Mouse (Mus musculus): ENCODE data around the gene Pi4kb.
A peak's percentile ranks its signal among the peaks of the same experiment; 100 is the strongest.

Pi4kb gene

DNA sequence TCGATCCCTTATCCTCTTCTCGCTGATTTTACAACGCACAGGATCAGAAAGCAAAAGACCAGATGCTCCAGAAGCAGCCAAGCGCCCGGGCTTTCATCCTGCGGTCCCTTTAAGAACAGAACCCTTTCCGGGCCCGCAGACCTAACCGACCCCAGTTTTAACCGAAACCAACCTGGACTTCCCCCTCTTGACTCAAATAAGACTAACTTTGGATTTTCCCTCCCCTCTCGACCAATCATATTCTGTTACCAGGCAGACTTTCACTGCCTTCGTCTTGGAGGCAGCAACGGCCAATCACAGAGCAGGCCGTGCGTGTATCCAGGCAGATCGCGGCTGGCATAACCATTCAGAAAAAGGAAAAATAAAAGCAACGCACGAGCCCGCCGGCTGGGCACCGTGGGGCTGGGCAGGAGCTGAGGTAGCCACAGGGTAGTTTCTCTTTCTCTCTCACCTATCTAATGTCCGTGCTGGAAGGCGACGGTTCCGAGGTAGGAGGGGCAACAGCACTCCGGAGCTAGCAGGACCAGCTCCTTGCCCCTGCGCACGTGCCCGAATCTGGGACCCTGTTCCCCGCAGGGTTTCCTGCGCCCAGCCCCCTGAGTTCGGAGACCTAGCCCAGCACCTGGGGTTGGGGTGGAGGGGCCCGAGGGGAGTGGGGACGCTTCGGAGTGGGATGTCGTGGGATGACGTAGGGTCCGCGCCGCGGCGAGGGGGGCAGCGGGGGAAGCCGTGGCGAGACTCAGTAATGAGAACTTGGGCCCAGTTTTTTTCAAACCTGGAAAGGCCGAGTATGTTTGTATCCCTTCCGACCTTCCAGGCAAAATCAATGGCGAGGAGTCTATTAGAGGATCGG is 20.5 kb upstream of the Pi4kb start, which contains the start of gene Rfx5:
TSS of gene Rfx5 (plus strand) at position 312 of the 853 bp plus-strand sequence.
- DNase-seq (ENCODE audit: low spot score): peak; percentile 99

DNA sequence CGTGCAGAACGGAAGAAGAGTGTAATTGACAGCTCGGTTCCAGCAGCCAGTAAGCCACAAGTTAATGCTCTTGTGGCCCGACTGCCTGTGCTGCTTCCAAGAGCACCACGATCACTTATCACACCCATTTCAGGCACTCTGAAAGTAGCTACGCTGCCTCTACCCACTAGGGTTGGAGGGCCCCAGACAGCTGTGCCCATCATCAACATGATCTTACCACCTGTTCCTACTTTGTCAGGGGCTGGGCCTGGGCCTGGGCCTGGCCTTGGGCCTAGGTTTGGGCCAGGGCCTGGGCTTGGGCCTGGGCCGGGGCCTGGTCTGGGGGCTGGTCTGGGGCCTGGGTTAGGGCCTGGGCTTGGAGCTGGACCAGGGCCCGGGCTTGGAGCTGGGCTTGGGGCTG is 16.2 kb upstream of the Pi4kb start:
- DNase-seq (ENCODE audit: low spot score): no peak

DNA sequence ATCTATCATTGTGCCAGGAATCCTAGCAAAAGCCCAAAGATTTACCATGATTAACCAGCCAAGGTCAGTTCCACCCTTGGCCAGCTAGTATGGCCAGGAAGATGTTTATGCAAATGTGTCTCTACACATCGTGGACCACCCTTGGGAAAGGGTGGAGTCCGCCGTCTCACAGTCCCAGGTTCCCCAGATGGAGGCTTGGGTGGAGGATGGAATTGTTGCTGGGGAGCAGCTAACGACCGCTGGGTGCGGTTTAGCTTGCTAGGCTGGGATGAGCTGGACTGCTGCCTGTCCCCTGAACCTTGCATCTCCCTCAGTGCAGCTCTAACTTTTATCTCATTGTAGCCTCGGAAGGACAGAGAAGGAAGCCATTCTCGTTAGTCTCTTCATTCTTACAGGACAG is 14.7 kb upstream of the Pi4kb start:
- DNase-seq (ENCODE audit: low spot score): no peak

DNA sequence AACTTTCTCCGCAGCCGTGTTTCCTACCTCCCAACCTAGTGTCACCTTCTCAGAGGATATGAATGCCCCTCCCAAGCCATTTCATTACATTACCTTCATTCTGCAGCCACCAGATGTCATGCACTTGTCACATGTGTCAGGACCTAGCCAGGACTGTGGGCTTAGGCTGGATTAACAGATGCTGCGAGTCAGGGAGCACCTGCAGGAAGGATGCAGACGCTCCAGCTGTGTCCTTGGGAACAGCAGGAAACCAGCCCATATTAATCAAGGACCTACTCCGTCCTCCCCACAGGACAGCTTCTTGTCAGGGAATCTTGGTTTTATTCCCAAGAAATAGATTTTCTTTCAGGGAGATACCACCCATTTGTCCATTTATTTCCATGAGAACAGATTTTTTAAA is 14.2 kb upstream of the Pi4kb start:
- DNase-seq (ENCODE audit: low spot score): no peak

DNA sequence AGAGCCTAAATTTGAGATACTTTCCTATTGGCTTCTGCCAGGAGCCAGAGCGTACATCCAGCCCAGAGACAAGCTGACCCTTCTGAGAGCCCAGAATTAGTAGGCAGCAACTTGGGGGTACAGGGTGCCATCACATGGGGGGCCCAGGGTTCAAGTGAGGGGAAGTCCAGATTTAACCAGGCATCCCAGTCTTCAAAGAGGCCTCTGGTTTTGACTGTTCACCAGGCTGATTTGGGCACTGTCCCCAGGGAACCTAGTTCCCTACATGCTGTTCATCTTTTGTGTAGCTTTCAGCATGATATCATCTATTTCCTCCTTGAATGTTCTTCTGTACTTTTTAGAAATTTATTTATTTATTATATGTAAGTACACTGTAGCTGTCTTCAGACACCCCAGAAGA is 9.5 kb upstream of the Pi4kb start:
- DNase-seq (ENCODE audit: low spot score): no peak

DNA sequence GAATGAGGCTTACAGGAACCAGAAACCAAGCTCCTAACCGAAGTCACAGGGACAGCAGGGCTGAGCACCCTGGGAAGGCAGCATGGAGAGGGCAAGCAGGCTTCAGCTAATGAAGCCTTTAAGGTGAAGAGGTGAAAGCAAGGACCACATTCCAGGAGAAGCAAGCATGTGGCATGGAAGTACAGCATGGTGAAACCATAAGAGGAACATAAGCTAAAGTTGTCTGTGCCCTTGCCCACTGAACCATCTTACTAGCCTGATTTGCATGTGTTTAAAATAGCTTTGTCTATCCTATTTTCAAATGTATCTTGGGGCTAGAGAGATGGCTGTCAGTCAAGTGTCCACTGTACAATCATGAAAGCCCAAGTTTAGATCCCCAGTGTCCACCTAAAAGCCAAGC is 8.7 kb upstream of the Pi4kb start:
- no peak for DNase-seq (ENCODE audit: low spot score)

DNA sequence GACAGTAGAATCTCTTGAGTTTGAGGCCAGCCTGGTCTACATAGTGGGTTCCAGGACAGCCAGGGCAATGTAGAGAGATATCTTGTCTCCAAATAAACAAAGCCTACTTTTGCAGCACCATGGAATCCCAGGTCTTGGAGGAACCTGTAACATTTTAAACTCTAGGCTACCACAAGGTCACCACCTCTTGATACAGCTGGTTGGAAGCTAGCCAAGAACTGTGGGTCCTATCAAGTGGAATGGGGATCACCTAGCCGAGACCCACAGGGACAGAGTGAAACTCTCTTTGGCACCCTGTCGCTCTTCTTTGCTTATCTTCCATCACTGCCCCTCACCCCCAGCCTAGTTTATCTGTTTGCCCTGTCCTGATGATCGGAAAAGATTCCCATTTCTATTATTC is 2.0 kb upstream of the Pi4kb start:
- no peak for DNase-seq (ENCODE audit: low spot score)

DNA sequence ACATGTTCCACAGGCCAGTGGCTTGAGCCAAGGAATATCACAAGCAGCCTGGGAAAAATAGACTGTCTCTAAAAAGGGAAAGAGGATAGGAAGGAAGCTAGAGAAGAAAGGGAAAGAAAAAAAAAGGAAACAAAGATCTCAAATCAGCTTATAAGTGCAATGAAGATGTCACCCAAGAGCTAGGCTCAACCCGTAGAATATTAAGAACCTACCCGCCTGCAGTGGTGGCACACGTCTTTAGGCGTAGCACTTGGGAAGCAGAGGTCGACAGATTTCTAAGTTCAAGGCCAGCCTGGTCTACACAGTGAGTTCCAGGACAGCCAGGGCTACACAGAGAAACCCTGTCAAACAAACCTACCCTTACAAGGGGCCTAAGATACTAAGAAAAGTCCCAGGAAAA is 911 bp upstream of the Pi4kb start:
- DNase-seq (ENCODE audit: low spot score): no peak

DNA sequence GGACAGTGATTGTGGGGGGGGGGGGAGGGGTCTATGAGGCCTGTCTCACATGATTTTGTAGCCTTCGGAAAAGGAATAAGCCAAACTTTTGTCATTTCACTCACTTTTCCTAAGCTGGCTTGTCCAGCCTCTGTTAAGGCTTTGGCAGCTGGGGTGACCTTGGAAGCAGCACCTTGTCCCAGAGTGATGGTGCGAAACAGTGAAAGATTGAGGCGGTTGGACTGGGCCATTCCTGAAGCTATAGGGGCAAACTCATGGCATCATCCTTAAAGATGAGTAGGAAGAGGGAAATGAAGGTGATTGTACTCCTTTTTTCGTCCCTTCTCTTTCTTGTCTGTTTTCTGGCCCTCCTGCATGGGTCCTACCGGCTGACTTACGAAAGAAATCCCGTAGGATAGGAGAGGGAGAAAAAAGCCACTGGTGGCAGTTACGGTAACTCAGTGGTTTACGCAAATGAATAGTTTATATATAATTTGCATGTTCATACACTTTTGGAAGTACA is 454 bp upstream of the Pi4kb start:
- no peak for DNase-seq (ENCODE audit: low spot score)

DNA sequence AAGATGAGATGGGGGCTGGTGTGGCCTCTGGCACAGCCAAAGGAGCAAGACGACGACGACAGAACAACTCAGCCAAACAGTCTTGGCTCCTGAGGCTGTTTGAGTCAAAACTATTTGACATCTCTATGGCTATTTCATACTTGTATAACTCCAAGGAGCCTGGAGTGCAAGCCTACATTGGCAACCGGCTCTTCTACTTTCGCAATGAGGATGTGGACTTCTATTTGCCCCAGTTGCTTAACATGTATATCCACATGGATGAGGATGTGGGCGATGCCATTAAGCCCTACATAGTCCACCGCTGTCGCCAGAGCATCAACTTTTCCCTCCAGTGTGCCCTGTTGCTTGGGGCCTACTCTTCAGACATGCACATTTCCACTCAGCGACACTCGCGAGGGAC is 9.8 kb downstream of the Pi4kb start:
- no peak for DNase-seq (ENCODE audit: low spot score)

DNA sequence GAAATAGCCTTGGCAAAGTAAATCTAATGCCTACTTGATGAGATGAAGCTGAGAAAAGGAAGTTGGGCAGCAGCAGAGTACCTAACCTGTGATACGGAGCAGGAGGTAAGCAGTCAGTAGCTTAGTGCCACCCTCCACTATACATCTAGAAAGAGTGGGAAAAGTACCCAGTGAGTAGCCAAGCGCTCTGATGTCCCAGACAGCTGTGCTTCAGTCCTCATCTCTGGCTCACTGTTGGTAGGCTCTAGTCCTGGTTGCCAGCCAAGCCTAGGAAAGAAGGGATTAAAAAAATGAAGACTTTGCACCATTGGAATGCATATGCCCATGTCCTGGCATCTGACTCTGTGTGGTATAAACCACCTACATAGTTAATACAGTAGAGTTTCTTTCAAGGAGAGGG is 11.0 kb downstream of the Pi4kb start:
- DNase-seq (ENCODE audit: low spot score): no peak

DNA sequence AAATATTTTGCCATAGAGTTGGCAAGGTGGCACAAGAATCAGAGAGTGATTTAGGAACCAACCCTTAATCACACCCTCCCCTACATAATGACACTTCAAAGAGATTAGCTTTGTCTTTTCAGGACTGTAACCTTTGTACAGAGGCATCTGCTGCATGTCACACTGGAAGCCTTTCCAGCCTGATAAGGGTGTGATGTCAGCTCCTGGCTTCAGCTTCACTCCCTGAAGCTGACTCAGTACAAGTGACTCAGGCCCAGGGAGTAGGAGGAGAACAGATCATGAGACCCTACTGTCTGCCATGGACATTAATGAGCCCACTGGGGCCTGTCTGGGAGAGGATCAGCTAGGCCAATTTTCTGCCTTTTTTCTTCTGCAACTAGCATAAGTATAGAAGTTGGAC is 13.0 kb downstream of the Pi4kb start:
- DNase-seq (ENCODE audit: low spot score): peak; percentile 89

DNA sequence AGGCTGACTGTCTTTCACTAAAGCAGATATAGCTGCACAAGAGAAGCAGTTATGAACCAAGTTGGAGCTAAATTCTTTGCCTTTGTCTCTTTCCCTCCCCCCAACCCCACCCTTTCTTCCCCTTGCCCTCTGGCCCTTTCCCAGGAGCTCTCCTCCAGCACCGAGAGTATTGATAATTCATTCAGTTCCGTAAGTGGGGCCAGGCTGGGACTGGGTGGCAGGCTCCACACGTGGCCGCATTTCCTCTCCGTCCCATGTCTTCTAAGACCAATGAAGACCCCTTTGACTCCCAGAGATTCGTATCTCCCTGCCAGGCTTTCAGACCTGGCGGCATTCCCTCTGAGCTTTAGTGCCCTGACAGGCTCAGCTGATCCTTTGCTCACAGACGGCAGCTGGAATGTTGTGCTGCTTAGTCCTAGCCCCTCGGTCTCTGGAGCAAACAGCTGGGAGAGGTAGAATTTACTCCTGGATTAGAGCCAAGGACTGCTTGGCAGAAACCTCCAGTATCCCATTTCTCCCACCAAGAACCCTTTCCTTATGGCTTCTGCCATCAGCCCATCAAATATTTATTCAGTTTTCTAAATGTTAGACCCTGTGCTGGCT is 14.7 kb downstream of the Pi4kb start:
- DNase-seq (ENCODE audit: low spot score): peak; percentile 17

DNA sequence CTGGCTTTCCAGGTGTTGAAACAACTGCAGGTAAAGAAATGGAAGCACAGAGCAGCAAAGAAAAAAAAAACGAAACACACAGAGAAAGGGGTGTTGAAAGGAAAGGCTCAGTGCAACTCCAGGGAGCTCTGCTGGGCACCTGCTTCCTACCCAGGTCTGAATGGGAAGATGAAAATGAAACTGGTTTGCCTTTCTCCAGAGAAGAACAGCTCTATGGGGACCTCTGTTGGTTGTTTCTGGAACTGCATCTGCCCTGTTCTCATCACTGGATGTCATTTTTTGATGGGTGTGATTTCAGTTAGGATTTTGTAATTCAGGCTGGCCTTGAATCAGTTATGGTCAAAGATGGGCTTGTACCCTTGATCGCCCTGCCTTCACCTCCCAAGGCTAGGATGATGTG is 22.4 kb downstream of the Pi4kb start:
- peak; percentile 88 for DNase-seq (ENCODE audit: low spot score)

DNA sequence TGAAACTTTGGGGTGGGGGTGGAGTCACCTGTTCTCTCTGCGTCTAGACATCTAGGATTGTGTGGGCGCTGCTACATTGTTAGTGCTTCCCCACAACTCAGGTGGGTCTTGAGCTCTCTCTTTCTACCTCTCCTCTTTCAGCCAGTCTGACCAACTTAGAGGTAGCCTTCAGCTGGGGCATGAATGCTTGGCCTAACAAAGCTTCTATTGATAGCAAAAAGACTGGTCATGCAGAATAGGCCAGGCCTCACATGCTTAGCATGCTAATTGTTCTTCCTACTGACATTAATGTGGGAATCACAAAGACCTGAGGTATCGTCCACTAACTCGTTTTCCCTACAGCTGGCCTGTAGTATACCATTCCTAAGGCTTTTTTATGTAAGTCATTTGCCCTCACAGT is 28.0 kb downstream of the Pi4kb start:
- DNase-seq (ENCODE audit: low spot score): no peak

DNA sequence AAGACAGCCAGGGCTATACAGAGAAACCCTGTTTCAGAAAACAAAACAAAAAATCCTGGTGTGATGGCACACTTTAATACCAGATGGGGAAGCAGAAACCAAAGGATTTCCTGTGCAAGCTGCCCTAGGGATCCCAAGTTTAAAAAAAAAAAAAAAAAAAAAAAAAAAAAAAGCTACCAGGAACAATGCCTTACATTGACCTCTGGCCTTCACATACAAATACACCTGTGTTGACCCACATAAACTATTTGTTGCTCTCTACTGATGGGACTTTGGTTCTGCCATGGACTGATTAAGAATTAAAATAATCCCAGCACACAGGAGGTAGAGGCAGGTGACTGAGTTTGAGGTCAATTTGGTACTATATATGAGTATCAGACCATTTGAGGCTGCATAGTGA is 28.7 kb downstream of the Pi4kb start:
- DNase-seq (ENCODE audit: low spot score): no peak

DNA sequence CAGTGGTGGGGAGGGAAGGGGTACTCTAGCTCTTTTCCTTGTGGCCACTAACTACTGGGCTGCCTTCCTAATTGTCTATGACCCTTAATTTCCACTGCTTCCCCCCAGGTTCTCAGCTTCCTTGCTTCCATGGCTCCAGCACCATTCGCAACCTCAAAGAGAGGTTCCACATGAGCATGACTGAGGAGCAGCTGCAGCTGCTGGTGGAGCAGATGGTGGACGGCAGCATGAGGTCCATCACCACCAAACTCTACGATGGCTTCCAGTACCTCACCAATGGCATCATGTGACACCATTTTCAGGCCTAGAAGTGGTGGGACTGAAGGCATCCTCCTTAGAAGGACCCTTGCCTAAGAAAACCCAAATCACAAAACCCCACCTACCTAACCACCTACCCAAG is 31.1 kb downstream of the Pi4kb start:
- no peak for DNase-seq (ENCODE audit: low spot score)

DNA sequence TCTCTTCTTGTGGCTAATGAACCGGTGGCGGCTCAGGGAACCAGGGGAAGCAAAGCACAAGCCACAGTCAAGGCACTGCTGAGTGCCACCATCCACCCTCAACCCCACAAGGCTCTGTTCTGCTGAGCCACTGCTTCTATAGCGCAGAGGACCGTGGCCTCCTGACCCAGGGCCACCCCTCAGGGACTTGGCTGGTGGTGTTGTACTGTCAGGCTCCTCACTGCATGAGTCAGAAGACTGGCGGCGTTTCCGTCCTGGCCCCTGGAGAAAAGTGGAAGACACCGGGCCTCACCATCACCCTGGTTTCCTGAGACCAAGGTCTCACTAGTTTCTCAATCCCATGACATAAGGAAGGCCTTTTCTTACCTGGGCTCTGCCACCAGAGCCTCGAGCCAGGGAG is 33.2 kb downstream of the Pi4kb start:
- no peak for DNase-seq (ENCODE audit: low spot score)

DNA sequence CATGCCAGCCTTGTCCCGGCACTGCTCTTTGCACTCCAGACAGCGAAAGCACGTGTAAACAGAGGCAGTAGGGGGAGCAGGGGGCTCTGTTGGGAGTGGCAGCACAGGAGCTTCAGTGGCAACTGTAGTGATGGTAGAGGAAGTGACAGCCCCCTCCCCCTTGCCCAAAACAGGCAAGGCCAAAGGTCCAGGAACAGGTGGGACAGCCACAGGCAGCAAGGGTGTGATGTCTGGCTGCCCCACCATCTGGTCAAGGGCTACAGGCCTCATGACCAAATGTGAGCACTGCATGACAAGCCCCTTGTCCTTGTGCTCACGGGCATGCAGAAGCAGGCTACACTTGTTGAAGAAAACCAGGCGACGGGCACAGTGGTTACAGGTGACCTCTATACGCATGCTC is 35.9 kb downstream of the Pi4kb start:
- DNase-seq (ENCODE audit: low spot score): no peak

DNA sequence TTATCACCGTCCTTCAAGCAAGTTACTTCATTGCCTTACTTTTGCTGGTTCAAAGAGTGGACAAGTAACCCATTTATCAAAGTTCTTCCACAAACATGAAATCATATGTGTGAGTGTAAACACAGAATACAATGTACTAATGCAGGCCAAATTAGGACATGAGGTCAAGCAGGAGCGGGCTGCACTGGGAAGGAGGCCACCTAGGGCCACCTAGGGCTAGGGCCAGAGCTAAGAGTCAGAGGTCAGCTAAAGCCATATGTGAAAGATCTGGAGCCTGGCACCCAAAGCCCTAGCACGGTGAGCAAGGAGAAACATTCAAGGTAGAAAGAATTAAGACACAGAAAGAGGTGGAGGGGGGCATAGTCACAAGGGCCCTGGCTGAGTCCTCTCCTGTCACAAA is 38.5 kb downstream of the Pi4kb start:
- DNase-seq (ENCODE audit: low spot score): no peak

DNA sequence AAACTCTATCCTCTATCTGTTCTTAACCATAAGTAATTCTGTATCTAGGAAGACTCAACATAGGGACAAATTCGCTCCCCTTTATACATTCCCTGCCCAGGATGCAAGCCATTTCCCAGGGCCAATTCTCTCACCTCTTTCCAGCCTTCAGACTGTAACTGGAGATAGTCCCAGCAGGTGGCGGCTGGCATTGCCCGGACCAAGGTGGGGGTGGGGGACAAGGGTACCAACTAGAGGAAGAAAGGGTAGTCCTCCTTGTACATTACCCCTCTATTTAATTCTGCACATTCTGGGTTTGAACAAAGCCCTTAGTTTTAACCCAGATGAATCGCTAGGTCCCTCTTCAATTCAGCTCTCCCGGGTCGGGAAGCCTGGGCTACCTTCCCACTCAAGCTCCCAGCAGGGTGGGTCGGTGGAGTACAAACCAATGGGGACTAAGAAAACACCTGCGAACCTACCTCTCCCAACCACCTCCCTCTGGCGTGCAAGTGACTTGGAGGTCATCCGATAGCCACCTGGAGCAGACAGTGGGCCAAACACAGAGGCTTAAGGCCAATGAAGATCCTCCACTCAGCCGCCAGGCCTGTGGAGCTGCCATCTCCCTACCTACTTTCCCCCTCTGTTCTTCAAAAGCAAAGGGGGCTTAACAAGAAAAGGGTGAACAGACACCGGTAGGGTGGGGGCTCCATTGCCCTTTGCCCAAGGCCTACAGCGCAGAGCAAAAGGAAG is 39.3 kb downstream of the Pi4kb start:
- peak; percentile 30 for DNase-seq (ENCODE audit: low spot score)

DNA sequence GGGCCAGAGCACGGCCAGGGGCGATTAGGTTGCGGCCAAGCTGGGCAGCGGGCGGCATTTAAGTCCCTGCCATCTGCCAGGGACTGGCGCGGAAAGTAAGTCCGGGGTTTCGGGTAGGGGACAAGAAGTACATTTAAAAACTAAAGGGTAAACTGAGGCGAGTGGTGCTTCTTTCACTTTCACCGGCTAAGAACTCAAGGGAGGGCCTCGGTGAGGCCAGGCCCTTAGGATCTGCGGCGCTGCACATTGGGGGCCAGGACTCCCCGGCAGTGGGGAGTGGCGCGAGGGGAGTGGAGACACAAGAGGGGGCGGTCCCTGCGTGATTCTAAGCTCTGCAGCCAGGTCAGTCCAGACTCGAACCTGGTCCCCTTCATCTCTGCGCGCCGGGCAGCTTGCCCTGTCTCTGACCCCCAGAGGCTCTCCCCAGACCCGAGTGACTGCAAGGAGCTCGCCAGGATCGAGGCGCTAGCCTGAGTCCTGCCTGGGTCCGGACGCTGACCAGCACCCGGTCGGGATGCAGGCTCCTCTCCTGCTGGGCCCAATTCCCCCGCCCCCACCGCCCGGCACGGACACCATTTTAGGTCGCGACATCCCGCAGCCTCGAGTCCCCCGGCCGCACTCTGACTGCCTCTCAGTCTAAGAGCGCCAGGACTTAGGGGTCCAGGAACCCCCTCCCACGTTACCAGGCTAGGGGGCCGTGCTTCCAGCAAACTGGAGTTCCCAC is 40.1 kb downstream of the Pi4kb start:
- peak; percentile 60 for DNase-seq (ENCODE audit: low spot score)
